Mouse (Mus musculus) MEL (cell line): Measurements from ENCODE around the gene Tcea3. TPM values are rescaled to one million over a fixed set of nuclear protein-coding genes. Genes with fewer than 3 reads are reported as not detected.

Source experiments
- DNase-seq: peaks from one replicate; pipeline ENCODE4 v3.0.0; 2011; ENCODE audit warnings: low read depth, low spot score
- H3K27ac ChIP-seq: 2 replicates; pipeline ENCODE4 v1.5.1; 2012; ENCODE audit warnings: low read depth, mild to moderate bottlenecking, control low read depth, low read length, moderate library complexity; ENCODE audit not compliant: control insufficient read depth
- H3K27me3 ChIP-seq, 2 experiments: fragments of 150-350 bp in 1 of 2; sonication (generic) in 1 of 2; 2 replicates each; pipeline ENCODE4 v1.6.1; 2012; ENCODE audit warnings: low read length in 2 of 2, mild to moderate bottlenecking in 2 of 2, improper control_type of control experiment in 1 of 2, moderate library complexity in 1 of 2; ENCODE audit not compliant: insufficient read depth in 2 of 2, control insufficient read depth in 1 of 2
- H3K36me3 ChIP-seq, 2 experiments: 2 replicates each; pipeline ENCODE4 v1.6.1; 2012 to 2014; ENCODE audit warnings: low read length in 2 of 2, improper control_type of control experiment in 1 of 2, inconsistent platforms in 1 of 2, mild to moderate bottlenecking in 1 of 2; ENCODE audit not compliant: insufficient read depth in 2 of 2, control insufficient read depth in 1 of 2
- H3K4me1 ChIP-seq, 2 experiments: fragments of 150-350 bp in 1 of 2; sonication (generic) in 1 of 2; 2 replicates each; pipeline ENCODE4 v1.6.1; 2012; ENCODE audit warnings: low read length in 2 of 2, improper control_type of control experiment in 1 of 2, mild to moderate bottlenecking in 1 of 2; ENCODE audit not compliant: insufficient read depth in 2 of 2, control insufficient read depth in 1 of 2
- H3K4me3 ChIP-seq, 2 experiments: fragments of 150-350 bp in 1 of 2; sonication (generic) in 1 of 2; 2 replicates each; pipeline ENCODE4 v1.5.1; 2012; ENCODE audit warnings: low read depth in 2 of 2, low read length in 2 of 2, mild to moderate bottlenecking in 2 of 2, moderate library complexity in 2 of 2, control low read depth in 1 of 2, improper control_type of control experiment in 1 of 2; ENCODE audit not compliant: control insufficient read depth in 1 of 2, insufficient read depth in 1 of 2
- H3K79me2 ChIP-seq: 2 replicates; pipeline ENCODE4 v1.6.1; 2012; ENCODE audit warnings: mild to moderate bottlenecking, low read length, moderate library complexity; ENCODE audit not compliant: control insufficient read depth, poor library complexity, insufficient read depth
- H3K9ac ChIP-seq: 2 replicates; pipeline ENCODE4 v1.6.1; 2012; ENCODE audit warnings: low read depth, mild to moderate bottlenecking, control low read depth, low read length, moderate library complexity; ENCODE audit not compliant: control insufficient read depth, poor library complexity, severe bottlenecking
- H3K9me3 ChIP-seq: fragments of 150-350 bp; sonication (generic); replicated peaks from 2 replicates; pipeline ENCODE4 v1.6.1; 2012; ENCODE audit warnings: mild to moderate bottlenecking, low read length, improper control_type of control experiment, moderate library complexity; ENCODE audit not compliant: insufficient read depth
- BHLHE40 ChIP-seq: IDR thresholded peaks from 2 replicates; pipeline ENCODE4 v1.6.1; 2012; ENCODE audit warnings: low read depth, mild to moderate bottlenecking, inconsistent platforms, low read length, improper control_type of control experiment, borderline replicate concordance
- CHD2 ChIP-seq: IDR thresholded peaks from 2 replicates; pipeline ENCODE4 v1.6.1; 2011; ENCODE audit warnings: low read length, improper control_type of control experiment
- GABPA ChIP-seq: IDR thresholded peaks from 2 replicates; pipeline ENCODE4 v1.6.1; 2012; ENCODE audit warnings: low read depth, mild to moderate bottlenecking, inconsistent platforms, low read length, improper control_type of control experiment, moderate library complexity
- GATA1 ChIP-seq: IDR thresholded peaks from 2 replicates; pipeline ENCODE4 v1.6.1; 2011; ENCODE audit warnings: low read depth, low read length, improper control_type of control experiment
- HCFC1 ChIP-seq: IDR thresholded peaks from 2 replicates; pipeline ENCODE4 v1.6.1; 2012; ENCODE audit warnings: low read depth, mild to moderate bottlenecking, inconsistent platforms, low read length, improper control_type of control experiment, moderate library complexity
- KAT2A ChIP-seq: conservative IDR thresholded peaks from 2 replicates; pipeline ENCODE4 v1.6.1; 2012; ENCODE audit warnings: low read depth, low read length, improper control_type of control experiment, inconsistent platforms
- MAX ChIP-seq: IDR thresholded peaks from 2 replicates; pipeline ENCODE4 v1.6.1; 2011; ENCODE audit warnings: low read length, improper control_type of control experiment
- MXI1 ChIP-seq: IDR thresholded peaks from 2 replicates; pipeline ENCODE4 v1.6.1; 2011; ENCODE audit warnings: mild to moderate bottlenecking, low read depth, low read length, improper control_type of control experiment
- MYB ChIP-seq: IDR thresholded peaks from 2 replicates; pipeline ENCODE4 v1.6.1; 2011; ENCODE audit warnings: mild to moderate bottlenecking, low read depth, low read length, improper control_type of control experiment
- MYC ChIP-seq: IDR thresholded peaks from 2 replicates; pipeline ENCODE4 v1.6.1; 2011; ENCODE audit warnings: low read depth, mild to moderate bottlenecking, low read length, improper control_type of control experiment, moderate library complexity
- POLR2AphosphoS2 ChIP-seq: IDR thresholded peaks from 2 replicates; pipeline ENCODE4 v1.6.1; 2011; ENCODE audit warnings: low read length, improper control_type of control experiment
- POLR2AphosphoS5 ChIP-seq: IDR thresholded peaks from 2 replicates; pipeline ENCODE4 v1.6.1; 2012; ENCODE audit warnings: low read depth, borderline replicate concordance, mild to moderate bottlenecking, inconsistent platforms, low read length, moderate library complexity, mixed read lengths
- RAD21 ChIP-seq: IDR thresholded peaks from 2 replicates; pipeline ENCODE4 v1.6.1; 2011; ENCODE audit warnings: mild to moderate bottlenecking, low read depth, low read length, improper control_type of control experiment
- RCOR1 ChIP-seq: IDR thresholded peaks from 2 replicates; pipeline ENCODE4 v1.6.1; 2012; ENCODE audit warnings: low read depth, mild to moderate bottlenecking, inconsistent platforms, low read length, improper control_type of control experiment
- TBP ChIP-seq: IDR thresholded peaks from 2 replicates; pipeline ENCODE4 v1.8.0; 2011; ENCODE audit warnings: low read depth, low read length, improper control_type of control experiment
- TCF12 ChIP-seq: IDR thresholded peaks from 2 replicates; pipeline ENCODE4 v1.6.1; 2014; ENCODE audit warnings: low read depth, mild to moderate bottlenecking, inconsistent platforms, low read length, improper control_type of control experiment, moderate library complexity
- USF1 ChIP-seq: IDR thresholded peaks from 2 replicates; pipeline ENCODE4 v1.6.1; 2014; ENCODE audit warnings: low read depth, mild to moderate bottlenecking, inconsistent platforms, low read length, improper control_type of control experiment, moderate library complexity
- ZKSCAN1 ChIP-seq: IDR thresholded peaks from 2 replicates; pipeline ENCODE4 v1.6.1; 2012; ENCODE audit warnings: low read depth, mild to moderate bottlenecking, inconsistent platforms, low read length, improper control_type of control experiment, moderate library complexity
- ZNF384 ChIP-seq: IDR thresholded peaks from 2 replicates; pipeline ENCODE4 v1.6.1; 2012; ENCODE audit warnings: low read depth, mild to moderate bottlenecking, inconsistent platforms, low read length, improper control_type of control experiment
- polyA plus RNA-seq, 2 experiments: library from polyadenylated mRNA; stranded (reverse) in 1 of 2; unstranded in 1 of 2; fragments of >175 nt in 1 of 2; fragments of >200 nt in 1 of 2; gene quantifications; 2 replicates each; pipeline versions ENCODE4 v1.2.1 to v1.2.4; 2012; ENCODE audit warnings: low replicate concordance in 2 of 2, low read depth in 1 of 2; ENCODE audit not compliant: insufficient read length in 2 of 2, insufficient read depth in 1 of 2, missing spikeins in 1 of 2
- total RNA-seq: library from RNA; depleted of rRNA; stranded (reverse); fragments of 300-350 nt; gene quantifications from 2 replicates; pipeline ENCODE4 v1.2.3, GENCODE M21; 2012

Gene Tcea3
- total and polyA plus RNA-seq, 3 experiments, result not detected

GRCm38 (mm10) chr4:136268912-136269311, 21.4 kb downstream of the Tcea3 start:
- no peak overlapping the region for H3K27ac ChIP-seq
- H3K9me3 ChIP-seq, result no peaks in the 10 kb centered on the region
- H3K9ac ChIP-seq, result no peak overlapping the region
- H3K79me2 ChIP-seq, result no peaks in the 10 kb centered on the region
- TF ChIP-seq ZKSCAN1, result no peak
- no peak for TF ChIP-seq USF1
- no peak for TF ChIP-seq MAX
- no peak for TF ChIP-seq BHLHE40
- no peak for TF ChIP-seq TCF12
- no peak for TF ChIP-seq MXI1
- no peak for TF ChIP-seq GABPA
- no peak for TF ChIP-seq ZNF384
- TF ChIP-seq KAT2A, result no peak
- TF ChIP-seq RCOR1, result no peak
- no peak for TF ChIP-seq HCFC1
- TF ChIP-seq GATA1, result no peak
- TF ChIP-seq POLR2AphosphoS2, result no peak
- no peak for TF ChIP-seq POLR2AphosphoS5
- TF ChIP-seq MYB, result no peak
- no peak for TF ChIP-seq TBP
- no peak for TF ChIP-seq CHD2
- TF ChIP-seq MYC, result no peak
- H3K4me1 ChIP-seq, result peaks cover 0 to 8% of the 10 kb centered on the region in 2 experiments; a peak in 1 of 4 replicates
- no peaks in the 10 kb centered on the region; a peak in 1 of 4 replicates for H3K27me3 ChIP-seq
- H3K36me3 ChIP-seq, result peaks cover 0 to 2% of the 10 kb centered on the region in 2 experiments; a peak in 1 of 4 replicates
- no peak overlapping the region for H3K4me3 ChIP-seq
- no peak for DNase-seq

- no peaks in the 10 kb centered on the region for H3K79me2 ChIP-seq
- TF ChIP-seq HCFC1 (no peak), RAD21 (no peak), MXI1 (no peak), MYC (no peak), POLR2AphosphoS2 (no peak)
- H3K4me3 ChIP-seq, result no peak overlapping the region
- peaks cover 0 to under 1% of the 10 kb centered on the region in 2 experiments for H3K27me3 ChIP-seq
- H3K27ac ChIP-seq, result no peak overlapping the region
- peaks cover 0 to 8% of the 10 kb centered on the region in 2 experiments; a peak in 1 of 4 replicates for H3K4me1 ChIP-seq
- H3K36me3 ChIP-seq, result peaks cover 0 to 2% of the 10 kb centered on the region in 2 experiments; a peak in 1 of 4 replicates
- no peaks in the 10 kb centered on the region for H3K9me3 ChIP-seq
- no peak for DNase-seq
- H3K9ac ChIP-seq, result no peak overlapping the region
These were observed 23.1 kb downstream of the Tcea3 start for GRCm38 (mm10) chr4:136270648-136271047.
